Mouse (Mus musculus) hematopoietic stem cell, adult 5-6 weeks (primary cell): Measurements from ENCODE around the gene Grhpr. TPM values are rescaled to one million over a fixed set of nuclear protein-coding genes. Genes with fewer than 3 reads are reported as not detected.

Experiments used
- ATAC-seq, 2 experiments: fragments of 125-278 bp in 1 of 2; replicated peaks in 1 of 2; 2 replicates each; pipeline ENCODE4 v1.8.0; 2016 to 2017; ENCODE audit warnings: inconsistent platforms in 2 of 2, mild to moderate bottlenecking in 2 of 2, moderate number of reproducible peaks in 2 of 2, low read depth in 1 of 2, moderate TSS enrichment in 1 of 2; ENCODE audit not compliant: low FRiP score in 2 of 2, poor library complexity in 2 of 2, severe bottlenecking in 2 of 2, insufficient read depth in 1 of 2, low TSS enrichment in 1 of 2
- total RNA-seq: library from RNA; stranded (forward); fragments of 172-1452, 232-1000 nt; gene quantifications from 2 replicates; pipeline ENCODE4 v1.2.3, GENCODE M21; 2017

Grhpr gene
- total RNA-seq, 1 experiment from 2014 or later, result 16.8 TPM

DNA sequence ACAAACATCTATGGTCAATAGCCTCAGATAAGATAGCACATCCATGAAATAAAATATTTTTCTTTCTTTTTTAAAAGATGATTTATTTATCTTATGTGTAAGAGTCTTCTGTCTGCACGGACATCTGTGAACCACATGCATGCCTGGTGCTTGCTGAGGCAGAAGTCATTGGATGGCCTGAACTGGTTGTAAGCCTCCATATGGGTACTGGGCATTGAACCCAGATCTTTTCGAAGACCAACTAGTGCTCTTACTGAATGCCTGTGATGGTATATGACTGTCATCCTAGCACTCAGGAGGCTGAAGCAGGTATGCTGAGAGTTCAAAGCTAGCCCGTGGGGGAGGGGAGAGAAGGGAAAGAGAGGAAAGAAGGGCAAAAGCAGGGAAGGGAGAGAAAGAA lies 16.9 kb downstream of the Grhpr start:
- ATAC-seq, result no peak

DNA sequence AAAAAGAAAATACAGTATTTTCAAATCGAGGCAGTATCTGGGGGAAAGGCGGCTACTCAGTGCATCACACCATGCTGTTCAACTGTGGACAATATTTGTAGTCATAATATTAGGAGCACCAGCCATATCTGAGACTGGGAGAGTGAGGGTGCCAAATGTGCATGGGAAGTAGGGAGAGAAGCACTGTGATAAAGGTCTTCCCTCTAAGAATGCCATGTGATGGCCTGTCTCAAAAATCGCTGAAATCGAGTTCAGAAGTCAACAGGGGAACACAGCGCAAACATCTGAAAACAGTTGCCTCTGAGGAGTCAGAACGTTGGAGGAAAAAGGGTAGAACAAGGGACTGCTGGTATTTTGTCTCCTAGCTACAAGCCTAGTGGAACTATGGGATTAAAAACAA lies 18.8 kb downstream of the Grhpr start:
- no peak for ATAC-seq

DNA sequence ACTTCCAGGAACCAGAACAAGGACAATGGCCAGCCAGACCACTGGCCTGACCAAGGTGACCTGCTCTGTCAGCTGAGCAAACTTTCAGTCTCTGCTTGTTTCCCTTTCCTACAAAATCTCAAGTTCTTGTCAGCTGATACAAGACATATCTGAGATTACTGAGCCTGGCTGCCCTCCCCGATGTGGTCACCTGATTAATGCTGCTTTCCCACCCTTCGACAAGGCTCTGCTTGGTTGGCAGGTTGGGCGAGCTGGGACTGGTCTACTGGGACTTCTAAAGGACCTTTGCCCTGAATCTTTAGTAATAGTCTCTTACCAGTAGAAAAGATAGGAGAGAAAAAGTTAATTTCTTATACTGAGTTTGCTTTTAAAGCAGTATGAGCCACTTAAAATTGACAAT lies 24.3 kb downstream of the Grhpr start:
- ATAC-seq, result no peak

DNA sequence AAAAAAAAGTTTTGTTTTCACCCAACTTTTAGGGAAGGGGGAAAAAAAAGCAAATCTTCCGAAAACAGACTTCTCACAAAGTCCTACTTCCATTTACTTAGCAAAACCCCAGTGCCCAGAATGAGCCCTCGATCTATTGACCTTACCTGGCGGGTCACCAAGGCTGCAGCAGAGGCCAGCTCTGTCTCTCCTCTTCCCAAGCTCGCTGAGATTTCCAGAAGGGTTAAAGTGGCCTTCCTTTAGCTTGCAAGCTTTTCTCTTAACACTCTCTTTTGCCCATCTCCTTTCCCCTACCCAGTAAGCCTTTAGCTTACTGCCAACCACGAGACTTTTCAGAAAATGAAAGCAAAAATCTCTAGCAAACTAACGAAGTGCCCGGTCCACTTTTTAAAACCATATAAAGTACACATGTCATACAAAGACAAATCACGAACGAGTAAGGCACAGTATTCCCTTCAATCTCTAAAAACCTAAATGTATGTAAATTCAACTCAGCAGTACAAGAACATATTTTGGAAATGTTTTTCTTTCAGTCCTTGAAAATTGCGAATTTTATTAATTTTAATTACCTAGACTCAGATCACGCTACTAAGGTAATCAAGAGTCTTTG lies 29.7 kb downstream of the Grhpr start:
- no peak for ATAC-seq

DNA sequence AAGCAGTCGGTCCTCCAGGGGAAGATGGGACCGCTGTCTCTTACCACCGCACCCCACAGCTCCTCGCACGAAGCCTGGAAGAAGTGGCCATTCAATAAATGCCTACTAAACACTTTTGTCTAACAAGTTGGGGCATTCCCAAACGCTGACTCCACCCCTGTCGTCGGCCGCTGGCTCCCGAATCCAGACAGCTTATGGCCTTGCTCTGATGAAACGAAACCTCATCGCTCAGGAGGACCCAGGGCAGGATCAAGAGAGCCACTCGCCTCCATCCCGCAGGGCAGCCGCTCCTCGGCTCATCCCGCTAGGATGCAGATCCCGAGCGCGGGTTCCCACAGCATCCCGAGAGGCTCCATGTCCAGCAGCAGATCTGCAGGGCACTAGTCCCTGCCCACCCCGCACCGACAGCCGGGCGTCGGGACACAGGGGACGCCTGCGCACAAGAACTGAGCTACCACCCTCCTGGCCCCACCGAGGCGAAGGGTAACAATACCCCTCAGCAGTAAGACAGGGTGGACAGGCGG lies 30.4 kb downstream of the Grhpr start:
- no peak for ATAC-seq

DNA sequence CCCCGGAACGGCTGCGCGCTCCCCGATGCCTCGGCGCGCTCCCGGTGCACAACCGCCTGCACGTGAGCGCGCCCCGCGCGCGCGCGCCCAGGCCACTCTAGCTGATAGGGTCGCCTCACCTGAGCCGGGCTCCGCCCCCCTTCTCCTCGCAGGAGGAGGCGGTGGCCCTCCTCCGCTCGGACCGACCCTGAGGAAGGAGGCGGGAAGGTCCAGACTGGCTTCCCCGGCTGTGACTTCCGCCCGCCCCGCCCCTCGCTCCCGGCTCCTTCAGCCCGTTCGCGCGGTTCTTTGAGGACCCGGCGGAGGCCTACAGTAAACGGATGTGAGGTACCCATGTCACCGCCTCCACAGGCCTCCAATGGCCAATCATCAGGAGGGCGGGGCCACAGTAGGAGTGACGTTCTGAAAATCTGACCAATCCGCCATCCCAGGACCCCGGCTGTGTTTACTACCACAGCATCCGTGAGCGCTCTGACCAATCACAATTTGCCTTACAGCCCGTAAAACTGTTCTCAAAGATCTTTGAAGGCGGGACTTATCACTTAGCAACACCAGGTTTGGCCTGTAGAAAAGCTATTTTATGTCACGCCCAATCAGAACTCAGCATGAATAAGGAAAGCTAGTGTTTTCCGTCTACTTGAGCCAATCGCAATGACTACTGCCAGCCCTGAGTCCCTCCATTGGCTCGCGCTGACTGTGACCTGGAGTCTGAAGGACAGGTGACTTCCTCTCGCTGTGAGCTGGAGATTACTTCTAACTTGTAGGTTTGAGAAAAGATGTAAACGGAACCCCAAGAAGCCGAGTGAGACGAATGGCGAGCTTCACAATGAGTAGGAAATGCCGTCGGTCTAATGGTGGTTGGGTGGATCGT lies 31.1 kb downstream of the Grhpr start, which contains the start of gene Zbtb5:
Gene Zbtb5 (minus strand): TSS at position 308 of the 871 bp plus-strand sequence.
- peak; percentile 90 to 92 for ATAC-seq

DNA sequence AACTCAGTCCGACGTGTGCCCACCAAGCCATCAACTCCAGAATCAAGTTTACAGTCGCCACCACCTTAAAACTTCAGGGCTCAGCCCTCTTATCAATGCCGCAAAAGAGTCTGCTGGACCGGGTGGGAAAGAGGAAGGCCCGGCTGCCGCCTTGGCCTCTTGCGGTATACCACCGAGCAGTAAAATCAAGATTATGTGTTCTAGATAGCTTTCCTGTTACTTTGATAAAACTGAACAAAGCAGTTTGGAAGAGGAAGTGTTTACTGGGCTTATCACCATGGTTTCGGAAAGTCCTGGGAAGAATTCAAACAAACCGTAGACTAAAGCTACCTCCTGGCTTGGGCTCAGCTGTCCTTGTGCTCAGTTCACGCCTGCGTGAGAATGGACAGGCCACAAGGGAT lies 31.8 kb downstream of the Grhpr start:
- peak; percentile 23 to 40 for ATAC-seq

DNA sequence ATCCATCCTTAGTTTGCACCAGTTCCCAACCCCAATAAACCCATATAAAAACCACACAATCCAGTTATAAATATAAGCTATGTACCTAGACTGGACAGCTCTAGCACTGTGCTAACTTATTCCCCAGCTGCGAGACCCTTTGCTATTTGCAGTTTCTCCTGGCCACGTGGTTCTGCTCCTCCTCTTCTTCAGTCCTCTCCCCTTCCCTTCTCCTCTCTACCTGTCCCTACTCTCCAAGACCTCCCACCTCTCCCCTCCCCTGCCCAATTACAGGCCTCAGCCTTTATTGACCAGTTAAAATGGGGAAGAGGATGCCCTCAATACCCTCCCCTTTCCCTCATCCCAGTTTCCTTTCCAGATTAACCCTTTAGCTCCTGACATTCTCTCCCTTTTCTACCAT lies 32.3 kb downstream of the Grhpr start:
- no peak for ATAC-seq

DNA sequence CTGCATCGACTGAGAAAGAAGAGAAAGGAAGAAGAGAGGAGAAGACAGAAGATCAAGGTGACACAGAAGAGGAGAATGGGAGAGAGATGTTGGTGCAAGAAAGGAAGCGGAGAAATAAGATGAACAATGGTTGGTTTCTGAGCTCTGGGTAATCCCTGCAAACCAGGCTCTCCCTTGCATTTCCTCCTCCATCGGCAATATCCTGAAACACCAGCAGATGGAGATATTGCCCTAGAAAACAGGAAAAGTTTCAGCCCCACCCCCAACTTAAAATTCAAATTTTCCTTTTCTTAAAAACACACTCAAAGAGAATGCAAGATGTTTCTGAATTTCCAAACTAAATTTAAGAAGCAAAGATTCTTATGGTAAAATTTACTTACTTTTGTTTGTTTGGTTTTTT lies 34.4 kb downstream of the Grhpr start:
- no peak for ATAC-seq

DNA sequence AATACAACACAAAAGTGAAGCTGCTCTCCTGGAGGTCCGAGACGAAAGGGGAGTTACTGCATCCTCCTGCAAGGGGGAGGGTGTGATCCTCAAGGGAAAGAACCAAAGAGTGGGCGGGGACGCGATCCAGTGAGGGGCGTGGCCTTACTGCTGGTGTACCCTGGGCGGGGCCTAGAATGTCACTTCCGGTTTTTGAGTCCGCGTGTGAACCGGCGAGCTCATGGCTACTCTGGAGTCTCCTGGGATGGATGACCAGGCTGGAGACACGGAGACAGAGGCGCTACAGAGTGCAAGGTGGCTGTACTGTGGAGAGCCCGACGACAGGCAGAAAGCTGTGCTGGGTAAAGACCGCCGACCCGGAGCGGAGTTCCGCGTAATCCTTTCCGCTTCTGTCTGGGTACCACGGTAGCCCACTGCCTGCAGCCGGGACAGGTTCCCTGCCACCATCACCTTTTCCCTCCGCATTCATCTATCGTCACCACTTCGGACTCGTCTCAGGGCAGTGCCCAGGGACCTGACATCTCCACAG lies 37.3 kb downstream of the Grhpr start, which contains the start of gene Polr1e:
Gene Polr1e (plus strand): TSS at position 132 of the 529 bp plus-strand sequence.
- ATAC-seq, result peak; percentile 90 to 94

DNA sequence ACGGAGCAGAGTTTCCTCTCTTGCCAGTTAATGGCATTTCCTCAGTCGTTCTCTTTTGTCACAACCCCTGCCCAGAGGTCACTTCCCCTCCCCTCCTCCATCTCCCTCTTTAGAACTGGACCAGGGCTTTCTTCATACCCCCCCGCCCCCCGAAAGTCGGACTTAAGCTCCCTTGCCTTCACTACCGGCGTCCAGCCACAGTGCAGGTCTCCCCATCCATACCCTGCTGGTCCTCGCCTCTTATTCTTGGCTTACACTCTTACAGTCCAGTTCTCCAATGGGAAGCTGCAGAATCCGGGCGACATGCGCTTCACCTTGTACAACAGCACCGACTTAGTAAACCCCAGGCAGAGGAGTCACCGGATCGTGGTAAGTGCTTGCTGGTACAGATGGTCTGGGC lies 37.8 kb downstream of the Grhpr start:
- no peak for ATAC-seq

DNA sequence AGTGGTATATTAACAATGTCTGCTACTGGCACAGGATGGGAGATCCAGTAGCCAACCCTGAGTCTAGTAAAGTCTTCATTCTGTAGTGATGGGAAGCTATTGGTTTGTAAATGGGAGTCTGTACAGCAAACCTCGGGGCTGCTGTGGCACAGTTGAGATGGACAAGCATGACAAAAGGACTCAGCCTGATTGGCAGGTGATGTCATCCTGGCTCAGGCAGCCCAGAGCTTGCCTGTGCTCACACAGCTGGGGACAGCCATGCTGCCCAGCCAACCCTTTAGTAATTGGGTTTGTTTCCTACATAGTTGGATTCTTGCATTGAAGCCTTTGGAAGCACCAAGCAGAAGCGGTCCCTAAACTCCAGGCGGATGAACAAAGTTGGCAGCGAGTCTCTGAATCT lies 45.3 kb downstream of the Grhpr start:
- no peak for ATAC-seq

DNA sequence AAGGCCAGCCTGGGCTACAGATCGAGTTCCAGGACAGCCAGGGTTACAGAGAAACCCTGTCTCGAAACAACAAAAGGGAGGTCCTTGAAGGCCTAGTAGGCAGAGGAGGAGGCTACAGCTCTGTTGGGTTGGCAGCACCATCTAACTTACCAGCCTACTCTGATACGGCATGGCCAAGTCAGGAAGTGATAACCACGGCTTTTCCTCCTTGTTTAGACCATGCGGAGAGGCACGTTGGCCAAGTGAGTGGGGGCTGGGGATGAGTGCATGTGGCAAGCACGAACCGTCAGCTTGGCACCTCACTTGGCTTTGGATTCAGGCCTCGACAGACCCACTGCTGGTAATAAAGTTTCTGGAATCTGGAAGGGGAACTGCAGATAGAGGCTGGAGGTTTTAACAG lies 51.4 kb downstream of the Grhpr start:
- peak; percentile 33 to 55; a peak in 3 of 4 replicates for ATAC-seq

DNA sequence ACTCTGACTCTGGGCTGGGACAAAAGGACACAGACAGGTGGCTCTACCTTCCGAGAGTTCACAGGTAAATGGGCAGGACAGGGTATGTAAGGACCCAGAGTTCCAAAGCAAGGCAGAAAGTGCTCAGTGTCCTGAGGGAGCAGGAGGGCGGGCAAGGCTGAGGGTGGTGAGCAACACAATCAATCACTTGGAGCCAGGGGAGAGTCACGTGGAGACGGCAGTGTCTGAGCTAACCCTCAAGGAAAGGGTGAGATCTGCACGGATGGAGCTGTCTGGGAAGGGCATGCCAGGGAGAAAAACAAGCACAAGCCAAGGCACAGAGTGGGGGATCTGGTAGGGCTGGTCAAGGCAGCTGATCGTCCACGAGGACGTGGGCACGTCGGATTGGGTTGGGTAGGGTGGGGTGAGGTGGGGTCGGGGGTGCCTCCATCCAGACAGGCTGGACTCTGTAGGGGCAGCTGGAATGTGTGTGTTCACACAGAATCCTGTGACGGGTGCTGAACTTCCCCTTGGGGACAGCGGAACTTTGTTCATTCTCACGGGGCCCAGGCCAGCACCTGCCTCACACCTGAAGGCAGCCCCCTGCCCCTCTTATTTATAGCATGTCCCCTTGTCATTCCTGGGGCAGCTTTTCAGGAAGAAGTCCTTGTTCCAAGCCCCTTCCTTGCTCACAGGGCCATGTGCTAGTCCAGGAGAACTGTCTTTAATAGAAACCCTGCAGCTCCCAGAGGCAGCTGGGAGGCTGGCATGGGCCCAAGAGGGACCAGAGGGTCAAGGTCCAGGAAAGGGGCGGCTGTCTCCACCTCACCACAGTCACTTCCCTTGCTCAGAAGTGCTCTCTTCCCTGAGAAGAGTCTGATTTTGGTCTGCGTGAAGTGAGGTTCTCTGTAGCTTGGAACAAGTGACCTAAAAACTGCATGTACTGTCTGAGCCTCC lies 53.8 kb downstream of the Grhpr start:
- ATAC-seq, result no peak

DNA sequence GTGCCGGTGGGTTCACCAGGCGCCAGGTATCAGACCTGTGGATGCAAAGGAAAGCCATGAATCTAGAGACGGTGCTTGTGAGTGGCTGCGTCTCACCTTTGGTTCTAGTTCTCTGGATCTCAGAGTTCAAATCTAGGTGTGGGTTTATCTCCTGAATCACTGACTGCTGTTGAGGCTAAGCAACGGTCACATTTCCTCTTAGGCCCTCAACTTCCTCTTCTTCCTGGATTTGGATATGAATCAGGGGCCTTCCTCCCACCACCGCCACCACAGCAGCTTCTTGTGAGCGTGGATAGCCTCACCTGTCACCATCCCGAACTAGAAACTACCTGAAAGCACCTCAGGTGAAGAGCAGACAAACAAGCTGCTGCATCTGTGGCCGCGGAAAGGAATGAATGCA lies 54.9 kb downstream of the Grhpr start:
- no peak; a peak in 2 of 4 replicates for ATAC-seq

DNA sequence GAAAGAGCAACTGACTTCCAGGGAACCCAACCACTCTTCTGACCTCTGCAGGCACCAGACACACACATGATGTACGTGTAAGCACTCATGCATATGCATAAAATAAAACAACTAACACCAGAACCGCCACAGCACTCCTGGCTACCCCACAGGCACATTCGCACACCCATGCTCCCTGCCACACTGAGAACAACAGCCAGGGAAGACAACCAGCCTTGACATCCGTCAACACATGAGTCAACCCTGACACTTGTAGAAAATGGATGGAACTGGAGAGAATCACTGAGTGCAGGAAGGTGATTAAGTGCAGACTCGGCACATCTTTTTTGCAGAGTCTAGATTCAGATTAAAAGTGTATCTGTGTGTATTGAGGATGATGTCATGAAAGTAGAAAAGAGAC lies 55.4 kb downstream of the Grhpr start:
- no peak for ATAC-seq
